Mouse (Mus musculus): ENCODE data around the gene Neurl1a.
A peak's percentile ranks its signal among the peaks of the same experiment; 100 is the strongest.

Gene Neurl1a

GRCm38 (mm10) chr19:47247791-47248190 is 69.2 kb downstream of the Neurl1a start:
- no peak for DNase-seq (ENCODE audit: low spot score in 2 of 2)

- no peak for DNase-seq (ENCODE audit: low spot score in 2 of 2)
Measured at GRCm38 (mm10) chr19:47248296-47248695, 69.7 kb downstream of the Neurl1a start.

DNA sequence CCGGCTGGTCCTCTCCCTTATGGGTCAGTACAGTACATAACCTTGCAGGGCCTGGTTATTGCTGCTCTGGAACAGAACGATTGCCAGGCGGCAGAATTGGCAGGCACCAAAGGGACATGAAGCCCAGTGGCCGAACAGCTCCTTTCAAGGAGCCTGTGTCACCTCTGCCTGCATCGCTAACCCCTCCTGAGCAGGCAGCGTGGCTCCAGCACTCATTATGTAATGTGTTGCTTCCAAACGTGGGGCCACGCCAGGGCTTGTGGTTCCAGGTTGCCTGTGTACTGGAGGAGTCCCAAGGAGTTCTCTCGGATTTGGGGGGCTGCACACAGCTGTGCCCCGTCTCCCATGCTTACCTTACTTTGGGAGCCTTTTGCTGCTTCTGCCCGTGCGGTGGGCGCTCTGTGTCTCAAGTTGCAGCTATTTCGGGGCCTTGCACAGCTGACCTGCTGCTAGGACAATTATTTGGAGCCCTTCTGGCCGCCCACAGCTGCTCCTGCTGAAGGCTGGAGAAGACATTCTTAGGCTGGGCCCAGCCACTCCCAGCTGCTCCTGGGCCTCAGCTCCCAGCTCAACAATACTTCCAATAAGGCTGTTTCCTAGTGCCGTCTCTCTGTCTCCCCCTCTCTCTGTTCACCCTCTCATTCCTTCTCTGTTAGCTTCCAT is 70.4 kb downstream of the Neurl1a start:
- peak in 1 of 2 experiments; percentile 15 for DNase-seq (ENCODE audit: low spot score in 2 of 2)

- no peak for DNase-seq (ENCODE audit: low spot score in 2 of 2)
Measured at GRCm38 (mm10) chr19:47250931-47251330, 72.3 kb downstream of the Neurl1a start.

GRCm38 (mm10) chr19:47253053-47253628 is 74.5 kb downstream of the Neurl1a start:
- DNase-seq (ENCODE audit: low spot score in 2 of 2), result no peak

- DNase-seq (ENCODE audit: low spot score in 2 of 2), result no peak
Measured at GRCm38 (mm10) chr19:47255036-47255435, 76.4 kb downstream of the Neurl1a start.

- no peak for DNase-seq (ENCODE audit: low spot score in 2 of 2)
Measured at GRCm38 (mm10) chr19:47255919-47256318, 77.3 kb downstream of the Neurl1a start.

GRCm38 (mm10) chr19:47259581-47259980 is 81.0 kb downstream of the Neurl1a start:
- no peak for DNase-seq (ENCODE audit: low spot score in 2 of 2)

- no peak for DNase-seq (ENCODE audit: low spot score in 2 of 2)
Measured at GRCm38 (mm10) chr19:47261196-47261595, 82.6 kb downstream of the Neurl1a start.

GRCm38 (mm10) chr19:47263621-47264020 is 85.0 kb downstream of the Neurl1a start:
- no peak for DNase-seq (ENCODE audit: low spot score in 2 of 2)

DNA sequence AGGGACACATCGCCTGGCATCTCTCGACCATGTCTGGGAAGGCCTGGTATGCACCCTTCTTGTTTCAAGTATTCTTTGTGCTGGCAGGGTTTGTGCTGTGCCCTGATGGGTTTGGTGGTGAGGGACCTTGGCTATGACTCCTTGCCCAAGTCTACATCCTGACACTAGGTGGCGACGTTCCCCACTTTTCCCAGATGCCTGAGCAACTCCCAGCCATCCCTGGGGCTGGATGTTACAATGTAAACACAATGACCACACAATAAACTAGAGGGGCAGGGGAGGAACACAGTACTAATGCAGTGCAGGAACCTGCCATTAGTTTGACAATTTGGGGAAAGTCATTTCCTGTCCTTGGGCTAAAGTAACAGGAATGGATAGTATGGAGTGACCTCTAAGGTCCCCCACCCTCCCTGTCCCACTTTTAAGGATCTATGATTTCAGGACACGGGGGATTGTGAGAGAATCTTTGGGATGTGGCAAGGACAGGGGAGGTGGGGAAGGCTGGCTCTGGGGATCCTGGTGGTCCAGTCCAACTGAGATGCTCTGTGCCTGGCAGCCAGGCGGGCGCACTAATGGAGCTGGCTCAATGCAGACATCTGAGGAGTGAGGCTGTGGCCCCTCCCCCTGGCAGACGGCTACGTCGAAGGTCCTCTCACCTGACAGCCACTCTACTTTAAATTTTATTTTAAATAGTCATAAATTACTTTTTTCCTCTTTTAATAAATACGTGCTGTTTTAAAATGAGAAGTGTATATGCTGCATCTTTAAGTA is 85.9 kb downstream of the Neurl1a start:
- DNase-seq (ENCODE audit: low spot score in 2 of 2), result peak; percentile 50 to 72

- no peak for DNase-seq (ENCODE audit: low spot score in 2 of 2)
Measured at GRCm38 (mm10) chr19:47266070-47266801, 87.6 kb downstream of the Neurl1a start.

DNA sequence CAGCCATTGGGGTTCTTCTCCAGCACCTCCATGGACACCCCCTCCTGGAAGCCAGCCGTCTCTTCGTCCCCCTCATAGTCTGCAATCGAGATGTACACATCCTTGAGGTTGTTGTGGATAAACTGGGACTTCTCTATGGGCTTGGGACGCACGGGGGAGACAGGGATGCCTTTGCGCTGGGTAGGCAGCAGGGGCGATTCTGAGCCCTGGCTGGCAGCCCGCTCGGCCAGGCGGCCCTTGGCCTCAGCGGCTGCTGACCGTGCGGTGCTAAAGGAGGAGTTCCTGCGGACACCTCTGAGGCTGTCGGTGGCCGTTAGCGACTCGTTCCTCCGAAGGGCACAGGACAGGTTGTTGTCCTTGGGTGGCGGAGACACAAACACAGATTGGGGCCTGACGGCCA is 88.4 kb downstream of the Neurl1a start:
- DNase-seq (ENCODE audit: low spot score in 2 of 2), result no peak

- DNase-seq (ENCODE audit: low spot score in 2 of 2), result no peak
Measured at GRCm38 (mm10) chr19:47269729-47270128, 91.1 kb downstream of the Neurl1a start.

GRCm38 (mm10) chr19:47270520-47270919 is 91.9 kb downstream of the Neurl1a start:
- no peak for DNase-seq (ENCODE audit: low spot score in 2 of 2)

DNA sequence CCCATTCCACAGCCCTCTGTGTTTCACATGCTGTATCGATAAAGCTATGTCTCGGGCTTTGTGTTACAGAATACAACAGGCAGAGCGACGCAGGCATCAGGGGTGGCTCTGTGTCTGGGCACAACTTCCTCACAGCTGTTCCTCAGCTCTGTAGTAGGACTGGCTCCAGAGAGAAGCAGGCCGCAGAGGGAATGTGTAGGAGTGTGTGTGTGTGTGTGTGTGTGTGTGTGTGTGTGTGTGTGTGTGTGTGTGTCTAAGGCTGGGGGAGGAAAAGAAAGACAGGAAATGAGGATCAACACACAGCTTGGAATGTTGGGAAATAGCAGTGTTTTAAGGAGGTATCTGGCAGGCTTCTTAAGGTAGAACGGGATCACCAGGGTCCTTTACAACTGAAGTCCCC is 98.1 kb downstream of the Neurl1a start:
- peak; percentile 60 to 61 for DNase-seq (ENCODE audit: low spot score in 2 of 2)

DNA sequence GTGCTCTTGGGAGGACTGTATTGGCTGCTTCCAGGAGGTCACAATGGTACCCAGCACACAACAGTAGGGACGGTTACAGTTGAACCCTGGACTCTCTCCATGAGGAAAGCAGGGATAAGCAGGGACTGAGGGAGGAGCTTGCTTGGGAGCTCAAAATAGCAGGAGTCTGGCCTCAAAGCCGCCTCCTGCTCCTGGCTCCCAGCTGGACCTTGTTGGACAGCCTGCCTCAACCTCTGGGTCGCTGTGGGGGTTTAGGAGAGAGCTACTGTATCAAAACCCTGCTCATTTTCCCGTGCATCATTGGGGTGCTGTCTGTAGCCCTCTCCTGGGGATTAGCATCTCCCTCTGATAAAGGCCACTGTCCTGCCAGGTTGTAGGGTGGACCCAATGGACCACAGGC is 100.8 kb downstream of the Neurl1a start:
- DNase-seq (ENCODE audit: low spot score in 2 of 2), result peak in 1 of 2 experiments; percentile 64

- DNase-seq (ENCODE audit: low spot score in 2 of 2), result peak; percentile 89 to 92
Measured at GRCm38 (mm10) chr19:47279788-47280532, 101.3 kb downstream of the Neurl1a start.

GRCm38 (mm10) chr19:47280894-47281293 is 102.3 kb downstream of the Neurl1a start:
- DNase-seq (ENCODE audit: low spot score in 2 of 2), result peak; percentile 69 to 80

GRCm38 (mm10) chr19:47282050-47282454 is 103.4 kb downstream of the Neurl1a start:
- peak; percentile 55 to 57 for DNase-seq (ENCODE audit: low spot score in 2 of 2)

DNA sequence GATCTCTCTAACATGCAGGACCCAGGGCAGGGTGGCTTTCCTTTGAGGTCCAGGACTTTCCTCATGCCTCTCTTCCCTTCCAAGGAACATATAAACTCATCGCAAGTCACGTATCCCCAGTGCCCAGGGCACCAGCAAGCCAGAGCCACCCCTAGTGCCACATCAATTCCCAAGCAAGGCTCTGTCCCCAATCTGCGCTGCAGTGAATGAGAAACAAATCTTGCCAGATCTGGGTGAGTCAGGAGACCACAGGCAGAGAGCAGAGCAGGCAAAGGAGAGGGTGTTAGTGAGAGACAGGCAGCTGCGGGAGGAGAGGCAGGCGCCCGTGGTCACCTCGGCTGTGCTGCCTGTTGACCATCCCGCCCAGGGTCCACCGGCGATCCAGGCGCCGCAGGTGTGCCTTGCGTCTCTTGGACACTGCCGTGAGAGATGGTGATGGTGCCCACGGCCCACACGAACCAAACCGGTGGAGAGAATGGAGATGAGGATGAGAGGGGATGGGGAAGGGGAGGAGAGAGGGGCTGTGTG is 104.1 kb downstream of the Neurl1a start:
- no peak for DNase-seq (ENCODE audit: low spot score in 2 of 2)
